Mouse (Mus musculus) heart, embryonic 14.5 days (tissue): ENCODE data around the gene Tnnc1. TPM values are rescaled to one million over a fixed set of nuclear protein-coding genes. Genes with fewer than 3 reads are reported as not detected.
A peak's percentile ranks its signal among the peaks of the same experiment; 100 is the strongest.

Experiments
- ATAC-seq: fragments of 200-750 bp; cut with Nextera tagmentation; 2 replicates; pipeline ENCODE4 v1.8.0; 2017; ENCODE audit warnings: low read depth, moderate TSS enrichment; ENCODE audit not compliant: insufficient number of reproducible peaks, insufficient read depth, low FRiP score
- H3K27ac ChIP-seq, 2 experiments: fragments of 200-500 bp in 1 of 2; fragments of 300-500 bp in 1 of 2; sonication (generic) in 1 of 2; replicated peaks in 1 of 2; 2 replicates each; pipeline ENCODE4 v1.5.1; 2012 to 2014; ENCODE audit warnings: low read depth in 2 of 2, low read length in 2 of 2, control low read depth in 1 of 2, mild to moderate bottlenecking in 1 of 2, mixed read lengths in 1 of 2; ENCODE audit not compliant: control insufficient read depth in 1 of 2, insufficient read depth in 1 of 2
- H3K27me3 ChIP-seq: fragments of 300-500 bp; sonication (generic); 2 replicates; pipeline ENCODE4 v1.6.1; 2014; ENCODE audit warnings: mild to moderate bottlenecking, low read length, control low read depth; ENCODE audit not compliant: control insufficient read depth, insufficient read depth
- H3K36me3 ChIP-seq: fragments of 300-500 bp; sonication (generic); 2 replicates; pipeline ENCODE4 v1.6.1; 2014; ENCODE audit warnings: mild to moderate bottlenecking, control low read depth, low read length, mixed read lengths; ENCODE audit not compliant: control insufficient read depth, insufficient read depth
- H3K4me1 ChIP-seq, 2 experiments: fragments of 200-500 bp in 1 of 2; fragments of 300-500 bp in 1 of 2; sonication (generic) in 1 of 2; 2 replicates each; pipeline ENCODE4 v1.6.1; 2012 to 2014; ENCODE audit warnings: low read length in 2 of 2, control low read depth in 1 of 2, mixed read lengths in 1 of 2; ENCODE audit not compliant: control insufficient read depth in 2 of 2, insufficient read depth in 2 of 2
- H3K4me2 ChIP-seq: fragments of 300-500 bp; sonication (generic); 2 replicates; pipeline ENCODE4 v1.6.1; 2014; ENCODE audit warnings: mild to moderate bottlenecking, low read length
- H3K4me3 ChIP-seq, 2 experiments: fragments of 200-500 bp in 1 of 2; fragments of 300-500 bp in 1 of 2; sonication (generic) in 1 of 2; 2 replicates each; pipeline ENCODE4 v1.5.1; 2012 to 2014; ENCODE audit warnings: low read length in 2 of 2, mild to moderate bottlenecking in 2 of 2, control low read depth in 1 of 2, low read depth in 1 of 2, moderate library complexity in 1 of 2; ENCODE audit not compliant: control insufficient read depth in 1 of 2, insufficient read depth in 1 of 2
- H3K9ac ChIP-seq: fragments of 300-500 bp; sonication (generic); 2 replicates; pipeline ENCODE4 v1.6.1; 2014; ENCODE audit warnings: mild to moderate bottlenecking, low read length
- H3K9me3 ChIP-seq: fragments of 300-500 bp; sonication (generic); 2 replicates; pipeline ENCODE4 v1.6.1; 2016; ENCODE audit warnings: low read length, control low read depth; ENCODE audit not compliant: control insufficient read depth
- WGBS: fragments of 180-500 bp; shearing (Covaris S2); extraction: QIAGEN DNeasy Blood & Tissue Kit; methylation state at CpG from one replicate; pipeline ENCODE4 v1.1.7; 2014; 5-methylcytosine and 5-hydroxymethylcytosine counted together
- polyA plus RNA-seq: library from polyadenylated mRNA; unstranded; fragments of >200 nt; fragmentation: Nextera tagmentation; extraction: Ambion mirVana; gene quantifications from 2 replicates; pipeline ENCODE4 v1.2.1, GENCODE M21; 2014

Gene Tnnc1
- 5,119 and 5,195 TPM in 2 replicates for polyA plus RNA-seq

GRCm38 (mm10) chr14:31208084-31208483 lies at the start of gene Tnnc1:
Gene Tnnc1 (plus strand): TSS chr14:31208312.
- 46% methylated on average over 2 of the region's 2 CpGs for WGBS
- Histone ChIP-seq H3K9ac (peak within 1 kb of the TSS; percentile 89), H3K9me3 (no peaks in the 10 kb centered on the region), H3K4me1 (peaks cover 27 to 49% of the 10 kb centered on the region in 2 experiments), H3K27ac (peak within 1 kb of the TSS; percentile 99), H3K4me2 (peak within 1 kb of the TSS; percentile 93), H3K4me3 (peak within 1 kb of the TSS; percentile 83 to 91), H3K36me3 (peaks cover 51% of the 10 kb centered on the region), H3K27me3 (no peaks in the 10 kb centered on the region)
- ATAC-seq = peak; percentile 35

GRCm38 (mm10) chr14:31160196-31161150 lies 47.6 kb upstream of the Tnnc1 start:
- H3K27ac ChIP-seq = no peak overlapping the region
- whole genome bisulfite sequencing = 55% methylated on average over 27 of the region's 27 CpGs
- peaks cover 12 to 31% of the 10 kb centered on the region in 2 experiments for H3K4me1 ChIP-seq
- H3K36me3 ChIP-seq = peaks cover 12% of the 10 kb centered on the region
- peak overlapping the region; percentile 3; the same call in 1 of the 2 replicates for H3K4me2 ChIP-seq
- no peak overlapping the region for H3K4me3 ChIP-seq
- H3K9ac ChIP-seq = no peak overlapping the region
- no peaks in the 10 kb centered on the region for H3K9me3 ChIP-seq
- H3K27me3 ChIP-seq = no peaks in the 10 kb centered on the region
- no peak for ATAC-seq

- Histone ChIP-seq H3K36me3 (peaks cover 12% of the 10 kb centered on the region), H3K27me3 (no peaks in the 10 kb centered on the region), H3K9me3 (no peaks in the 10 kb centered on the region), H3K4me1 (peaks cover 14 to 33% of the 10 kb centered on the region in 2 experiments), H3K4me3 (no peak overlapping the region), H3K27ac (no peak overlapping the region), H3K4me2 (no peak overlapping the region), H3K9ac (no peak overlapping the region)
- WGBS = 86% methylated on average over 7 of the region's 7 CpGs
- no peak for ATAC-seq
Measured at GRCm38 (mm10) chr14:31161191-31161590, 46.9 kb upstream of the Tnnc1 start.

GRCm38 (mm10) chr14:31161638-31162037 lies 46.5 kb upstream of the Tnnc1 start:
- H3K9ac ChIP-seq = no peak overlapping the region
- H3K4me1 ChIP-seq = peaks cover 16 to 38% of the 10 kb centered on the region in 2 experiments
- no peaks in the 10 kb centered on the region for H3K9me3 ChIP-seq
- no peak for ATAC-seq
- WGBS = 88% methylated on average over 10 of the region's 10 CpGs
- H3K4me3 ChIP-seq = no peak overlapping the region
- H3K27me3 ChIP-seq = no peaks in the 10 kb centered on the region
- no peak overlapping the region for H3K4me2 ChIP-seq
- peaks cover 12% of the 10 kb centered on the region for H3K36me3 ChIP-seq
- H3K27ac ChIP-seq = no peak overlapping the region

- Histone ChIP-seq H3K27ac (peak overlapping the region; percentile 47 to 53; a peak in 3 of 4 replicates), H3K4me1 (peaks cover 16 to 38% of the 10 kb centered on the region in 2 experiments), H3K4me2 (peak overlapping the region; percentile 16; the same call in 1 of the 2 replicates), H3K4me3 (no peak overlapping the region), H3K9ac (0 out of 2 replicates have a peak overlapping the region, but pooled peaks have one; percentile 2), H3K27me3 (no peaks in the 10 kb centered on the region), H3K36me3 (peaks cover 12% of the 10 kb centered on the region), H3K9me3 (no peaks in the 10 kb centered on the region)
- 0 out of 2 replicates have a peak, but pooled peaks have one; percentile 20 for ATAC-seq
- WGBS = 29% methylated on average over 8 of the region's 8 CpGs
Measured at GRCm38 (mm10) chr14:31164067-31164466, 44.0 kb upstream of the Tnnc1 start.

- Histone ChIP-seq H3K27ac (no peak overlapping the region), H3K4me2 (no peak overlapping the region), H3K27me3 (no peaks in the 10 kb centered on the region), H3K9me3 (no peaks in the 10 kb centered on the region), H3K4me3 (no peak overlapping the region), H3K36me3 (peaks cover 14% of the 10 kb centered on the region), H3K9ac (no peak overlapping the region), H3K4me1 (peaks cover 16 to 37% of the 10 kb centered on the region in 2 experiments)
- WGBS = 74% methylated on average over 2 of the region's 2 CpGs
- no peak for ATAC-seq
Measured at GRCm38 (mm10) chr14:31165010-31165409, 43.1 kb upstream of the Tnnc1 start.

- peaks cover 13 to 32% of the 10 kb centered on the region in 2 experiments for H3K4me1 ChIP-seq
- no peaks in the 10 kb centered on the region for H3K27me3 ChIP-seq
- H3K9me3 ChIP-seq = no peaks in the 10 kb centered on the region
- H3K9ac ChIP-seq = no peak overlapping the region
- H3K36me3 ChIP-seq = peaks cover 16% of the 10 kb centered on the region
- no peak for ATAC-seq
- WGBS = 58% methylated on average over 7 of the region's 7 CpGs
- no peak overlapping the region for H3K4me3 ChIP-seq
- H3K4me2 ChIP-seq = 0 out of 2 replicates have a peak overlapping the region, but pooled peaks have one; percentile 59
- H3K27ac ChIP-seq = no peak overlapping the region
Measured at GRCm38 (mm10) chr14:31165458-31165857, 42.7 kb upstream of the Tnnc1 start.
